8 mouse cellular contexts compared by ENCODE assay signal in genomic region chr17:32891239-32892180, GRCm38 (mm10). TPM values are rescaled to one million over a fixed set of nuclear protein-coding genes. Genes with fewer than 3 reads are reported as not detected.
DNase-seq lines count a peak whose midpoint lies in the region; ATAC-seq lines count a peak whose summit lies in the region.

Gene Zfp870 (minus strand): TSS chr17:32891642.

- H3K27ac ChIP-seq in hindbrain, embryonic 12.5 days = peak within 1 kb of the TSS; percentile 83

- H3K9me3 ChIP-seq in hindbrain, embryonic 12.5 days (replicated peaks) = no peaks in the 10 kb centered on the region

- peak within 1 kb of the TSS; percentile 68 for H3K4me3 ChIP-seq in hindbrain, embryonic 12.5 days

- peak; percentile 86 for DNase-seq in NIH3T3 (ENCODE audit: low read depth)
- peak; percentile 92 to 94 for DNase-seq in cerebellum, postnatal 10 days
- peak; percentile 84 to 87 for DNase-seq in frontal cortex, postnatal 10 days (ENCODE audit: low spot score in 2 of 2)
- DNase-seq in layer of hippocampus, postnatal 14 days (ENCODE audit: low spot score in 2 of 2) = peak; percentile 90 to 96
- DNase-seq in lung, postnatal 14 days = peak; percentile 85
- peak; percentile 83 for DNase-seq in retina, adult 2 months (ENCODE audit: low read depth, low spot score)
- peak; percentile 79 to 87 for DNase-seq in thymus, postnatal 36 days

- WGBS in hindbrain, embryonic 12.5 days = 14% methylated on average over 32 of the region's 33 CpGs

- H3K27me3 ChIP-seq in hindbrain, embryonic 12.5 days = no peaks in the 10 kb centered on the region

- ATAC-seq in hindbrain, embryonic 12.5 days (ENCODE audit: low FRiP score) = peak; percentile 98

- H3K4me2 ChIP-seq in hindbrain, embryonic 12.5 days (replicated peaks) = peak within 1 kb of the TSS; percentile 82

- H3K36me3 ChIP-seq in hindbrain, embryonic 12.5 days = 0 out of 2 replicates have a peak, but pooled peaks cover 2% of the 10 kb centered on the region

- H3K4me1 ChIP-seq in hindbrain, embryonic 12.5 days = peaks cover 14% of the 10 kb centered on the region

- peak within 1 kb of the TSS; percentile 83 for H3K9ac ChIP-seq in hindbrain, embryonic 12.5 days

RNA-seq across cellular contexts. Expression of gene Zfp870, which starts in this region (rescaled TPM):
- 6.9 and 9.4 TPM in 2 replicates for polyA plus RNA-seq in hindbrain, embryonic 12.5 days (2016; fragmentation: Nextera tagmentation; extraction: Ambion mirVana)
- total RNA-seq in layer of hippocampus, postnatal 14 days (2021) = 10 to 100 TPM in 1 of 2 experiments, 1 to 10 TPM in 1; 8.9 to 11.1 TPM

Comparison
In these comparisons a context has a peak if more than half of its experiments do, and no peak if none do; other contexts are left out.
1. Peak in every context shown above with its lines: DNase-seq, ATAC-seq, H3K4me3 ChIP-seq and H3K27ac ChIP-seq.